Mouse (Mus musculus): ENCODE results near the gene 1500011B03Rik.
"Not testable (repeated sequence)": the region's sequence is repeated elsewhere in the genome, so short reads cannot be mapped to it uniquely, and the experiment has no call there.

1500011B03Rik gene

DNA sequence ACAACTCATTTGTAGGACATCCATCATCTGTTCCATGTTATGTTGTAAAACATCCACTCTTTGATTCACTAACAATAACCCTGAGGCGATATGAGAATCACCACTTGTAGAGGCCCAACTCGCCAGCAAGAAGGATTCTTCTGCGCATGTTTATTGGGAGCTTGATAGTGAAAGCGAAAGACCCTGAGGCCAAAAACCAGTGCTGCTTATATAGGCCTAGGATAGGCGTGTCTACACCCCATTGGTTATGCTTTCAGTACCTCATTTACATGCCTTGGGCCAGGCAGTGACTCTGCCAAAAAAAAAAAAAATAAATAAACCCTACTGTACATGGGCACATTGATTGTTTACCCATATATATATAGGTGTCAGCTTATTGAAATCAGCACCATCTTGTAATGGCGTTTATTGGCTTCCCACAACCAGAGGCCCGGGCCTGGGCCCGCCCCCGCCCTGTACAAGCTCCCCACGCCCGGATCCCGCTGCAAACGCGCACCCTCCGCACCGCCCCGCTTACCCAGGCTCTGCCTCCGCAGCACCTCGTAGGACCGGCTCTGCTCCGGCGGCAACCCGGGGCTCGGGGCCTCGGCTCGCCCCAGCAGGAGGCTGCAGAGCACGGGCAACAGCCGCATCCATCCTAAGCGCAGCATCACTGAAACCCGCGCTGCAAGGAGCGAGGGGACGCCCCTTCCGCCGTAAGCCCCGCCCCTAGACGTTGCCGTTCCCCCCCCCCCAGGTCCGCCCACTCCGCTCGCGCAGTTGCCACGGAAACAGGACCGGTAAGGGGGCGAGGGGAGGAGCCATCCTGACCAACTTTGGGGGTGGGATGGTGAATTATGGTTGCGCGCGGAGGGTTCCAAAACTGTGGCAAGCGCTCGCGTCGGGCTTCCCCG is at the start of gene 1500011B03Rik:
1500011B03Rik (minus strand) TSS at position 673 of the 893 bp plus-strand sequence.
- peak; percentile 84 for DNase-seq (ENCODE audit: low read depth, low spot score)

DNA sequence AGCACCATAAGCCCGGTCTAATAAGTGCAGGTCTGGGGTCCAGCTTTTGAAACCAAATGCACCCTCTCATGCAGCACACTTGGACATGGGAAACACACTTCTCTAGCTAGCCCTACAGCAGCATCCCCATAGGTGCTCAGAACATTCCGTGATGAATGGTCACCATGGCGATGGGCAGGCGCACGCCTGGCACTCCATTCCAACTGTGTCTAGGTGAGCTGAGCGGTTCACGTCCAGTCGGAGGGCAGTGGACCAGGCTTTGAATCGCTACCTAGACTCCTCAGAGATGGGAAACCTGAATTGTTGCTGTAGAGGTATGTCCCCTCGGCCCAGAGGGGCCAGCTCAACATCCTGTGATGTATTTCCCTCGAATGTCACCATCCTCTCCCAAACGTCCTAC is 42.0 kb upstream of the 1500011B03Rik start:
- no peak for DNase-seq (ENCODE audit: low read depth, low spot score)

DNA sequence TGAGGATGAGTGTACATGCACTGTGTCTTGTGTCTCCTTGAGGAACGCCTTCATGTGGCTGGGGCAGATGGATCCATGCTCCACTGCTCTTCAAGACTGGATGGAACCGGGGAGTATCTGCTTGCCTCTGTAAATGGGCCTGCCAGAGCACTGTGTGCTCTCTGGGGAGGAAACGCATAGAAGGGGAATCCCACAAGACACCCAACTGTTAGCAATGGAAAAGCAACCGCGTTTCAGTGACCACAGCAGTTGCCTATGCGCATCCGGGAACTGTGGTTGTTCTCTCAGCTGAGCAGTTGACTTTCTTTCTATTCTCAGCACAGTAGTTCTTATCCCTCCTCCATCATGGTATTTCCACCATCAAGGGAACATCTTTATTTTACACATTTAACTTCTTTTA is 41.5 kb upstream of the 1500011B03Rik start:
- DNase-seq (ENCODE audit: low read depth, low spot score), result peak; percentile 80

DNA sequence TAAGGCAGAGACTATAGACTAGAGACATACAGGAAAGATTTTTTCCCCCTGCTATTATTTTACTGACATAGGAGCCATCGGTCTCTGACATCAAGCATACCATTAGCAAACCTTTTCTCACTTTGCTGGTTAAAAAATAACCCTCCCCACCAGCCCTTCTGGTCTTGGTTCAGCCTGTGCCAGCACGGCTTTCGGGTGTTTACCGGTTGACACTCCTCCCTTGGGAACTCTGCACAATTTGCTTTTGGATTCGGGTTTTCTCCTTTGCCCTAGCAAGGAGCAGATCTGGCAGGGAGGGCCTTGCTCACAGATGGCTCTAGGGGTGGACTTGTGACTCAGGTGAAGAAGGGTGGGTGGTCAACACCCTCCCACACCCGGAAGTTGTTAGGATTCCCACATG is 38.5 kb upstream of the 1500011B03Rik start:
- DNase-seq (ENCODE audit: low read depth, low spot score), result no peak

DNA sequence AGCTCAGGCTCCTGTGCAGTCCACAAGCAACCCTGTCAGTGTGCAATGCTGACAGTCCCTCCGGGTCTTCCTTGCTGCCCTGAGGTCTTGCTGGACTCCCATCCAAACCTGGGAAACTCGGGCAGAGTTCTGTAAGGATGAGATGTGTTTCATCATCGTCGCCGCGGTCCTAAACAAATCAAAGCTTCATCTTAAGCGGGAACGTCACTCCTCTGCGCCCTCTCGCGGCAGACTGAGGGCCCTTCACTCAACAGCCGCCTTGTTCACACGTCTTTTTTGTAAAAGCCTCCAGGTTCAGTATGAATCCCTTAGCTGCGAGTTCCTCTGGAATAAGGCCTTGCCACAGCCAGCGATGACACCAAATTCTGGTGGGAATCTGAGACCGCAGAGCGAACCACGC is 36.0 kb upstream of the 1500011B03Rik start:
- peak; percentile 74 for DNase-seq (ENCODE audit: low read depth, low spot score)

DNA sequence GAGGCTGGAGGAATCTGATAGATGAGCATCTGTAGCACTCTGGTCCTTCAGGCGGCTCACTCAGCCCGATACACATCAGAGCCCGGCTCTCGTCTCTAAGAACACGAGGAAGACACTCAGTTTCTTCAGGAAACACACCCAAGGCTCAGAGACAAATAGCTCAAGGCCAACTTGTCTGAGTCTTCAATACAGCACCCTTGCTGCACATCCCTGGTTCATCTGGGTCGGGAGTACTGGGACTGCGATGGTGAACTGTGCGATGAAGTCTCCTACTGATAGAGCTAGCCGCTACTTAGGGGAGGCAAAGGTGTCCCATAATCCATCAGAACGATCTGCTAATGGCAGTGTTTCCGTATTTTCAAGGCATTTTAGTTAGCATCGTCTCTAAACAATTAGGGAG is 35.3 kb upstream of the 1500011B03Rik start, which contains the start of gene Gm9936:
Gm9936 (minus strand) TSS at position 101 of the 400 bp plus-strand sequence.
- DNase-seq (ENCODE audit: low read depth, low spot score), result no peak

DNA sequence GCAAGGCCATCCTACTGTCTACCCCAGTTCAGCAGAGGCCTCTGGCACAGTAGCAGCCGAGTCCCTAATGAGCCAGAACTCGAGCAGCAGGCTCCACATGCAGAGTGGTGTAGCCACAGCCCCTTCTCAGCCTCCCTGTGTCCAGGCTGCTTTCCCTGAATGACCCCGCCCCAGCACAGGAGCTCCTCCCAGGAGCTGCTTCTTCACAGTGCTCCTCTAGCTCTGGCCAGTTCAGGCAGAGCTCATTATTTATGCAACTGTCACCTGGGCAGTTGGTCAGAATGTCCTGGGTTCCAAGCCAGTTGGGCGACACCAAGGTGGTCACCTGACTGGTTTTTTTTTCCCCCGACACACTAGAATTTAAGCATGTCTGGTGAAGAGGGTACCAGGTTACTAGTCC is 30.1 kb upstream of the 1500011B03Rik start, which contains the start of gene 4930519G04Rik:
4930519G04Rik (plus strand) TSS at position 301 of the 400 bp plus-strand sequence.
- DNase-seq (ENCODE audit: low read depth, low spot score), result not testable (repeated sequence)

DNA sequence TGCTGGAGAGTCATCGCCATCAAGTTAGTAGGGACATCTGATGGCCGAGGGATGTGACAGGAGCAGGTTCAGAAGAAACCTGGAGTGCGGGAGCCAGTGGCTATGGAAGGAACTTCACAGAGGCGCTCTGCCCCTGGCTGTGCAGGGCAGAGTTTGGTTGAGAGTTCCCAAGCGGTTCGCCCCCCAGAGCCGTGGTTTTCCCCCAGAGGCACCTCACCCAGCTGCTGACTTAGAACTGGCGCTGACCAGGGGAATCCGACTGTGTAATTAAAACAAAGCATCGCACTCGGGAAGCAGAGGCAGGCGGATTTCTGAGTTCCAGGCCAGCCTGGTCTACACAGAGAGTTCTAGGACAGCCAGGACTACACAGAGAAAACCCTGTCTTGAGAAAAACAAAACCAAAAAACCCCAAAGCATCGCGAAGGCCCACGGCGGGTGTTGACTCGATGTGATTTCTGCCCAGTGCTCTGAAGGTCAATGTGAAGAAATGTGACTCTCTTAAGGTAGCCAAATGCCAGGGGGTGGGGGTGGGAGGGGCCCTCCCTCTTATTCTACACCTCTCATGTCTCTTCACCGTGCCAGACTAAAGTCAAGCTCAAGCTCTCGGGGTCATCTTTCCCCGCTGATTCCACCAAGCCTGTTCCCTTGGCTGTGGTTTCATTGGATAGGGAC is 28.4 kb upstream of the 1500011B03Rik start:
- no peak for DNase-seq (ENCODE audit: low read depth, low spot score)

DNA sequence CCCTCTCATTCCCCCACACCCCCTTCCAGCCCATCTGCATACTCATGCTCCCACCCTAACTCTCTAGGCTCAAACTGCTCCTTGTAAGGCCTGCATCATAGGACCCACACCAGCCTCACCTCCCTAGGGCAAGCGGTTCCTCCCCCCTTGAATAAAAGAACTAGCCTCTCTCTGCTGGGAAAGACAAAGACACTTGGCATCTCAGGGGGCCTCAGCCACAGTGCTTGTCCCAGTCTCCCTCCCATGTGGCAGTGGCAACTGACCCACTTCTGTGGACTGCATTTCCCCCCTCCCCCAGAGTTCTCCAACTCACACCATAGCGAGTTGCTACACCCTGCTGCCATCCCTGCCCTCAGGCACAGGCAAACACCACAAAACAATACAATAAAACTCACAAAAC is 21.1 kb upstream of the 1500011B03Rik start:
- not testable (repeated sequence) for DNase-seq (ENCODE audit: low read depth, low spot score)

DNA sequence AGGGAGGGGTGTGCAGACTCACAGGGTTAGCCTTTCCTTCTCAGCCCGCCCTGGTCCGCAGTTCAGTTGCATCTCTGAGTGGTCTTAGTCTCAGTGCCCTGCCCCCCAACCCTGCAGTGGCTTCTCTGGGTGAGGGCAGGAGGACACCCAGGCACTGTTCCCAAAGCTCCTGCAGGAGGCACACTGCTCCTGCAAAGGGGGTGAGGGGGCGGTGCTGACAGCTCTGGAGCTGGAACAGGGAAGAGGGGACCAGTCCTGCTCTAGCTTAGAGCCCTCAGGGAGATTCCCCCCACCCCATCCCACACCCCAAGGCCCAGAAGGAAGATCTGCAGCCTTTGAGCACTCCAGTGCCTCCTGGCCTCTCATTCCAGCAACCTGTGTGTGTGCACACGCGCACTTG is 19.4 kb upstream of the 1500011B03Rik start:
- no peak for DNase-seq (ENCODE audit: low read depth, low spot score)

DNA sequence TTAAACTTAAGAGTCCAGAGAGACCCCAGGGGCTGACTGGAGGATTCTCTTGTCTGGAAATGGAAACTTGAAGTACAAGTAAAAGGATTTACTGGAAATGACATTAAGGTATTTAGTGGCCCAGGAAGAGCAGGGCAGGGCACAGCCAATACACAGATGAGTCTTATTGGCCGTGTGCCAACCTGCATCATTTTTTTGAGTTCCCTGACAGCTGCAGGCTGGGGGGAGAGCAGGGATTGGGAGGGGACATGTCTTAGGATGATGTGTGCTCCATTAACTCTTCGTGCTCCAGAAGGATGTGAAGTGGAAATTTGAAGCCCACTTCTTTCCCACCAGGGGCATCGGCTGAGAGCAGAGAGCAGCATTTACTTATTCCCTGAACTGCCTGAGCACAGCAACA is 18.9 kb upstream of the 1500011B03Rik start:
- not testable (repeated sequence) for DNase-seq (ENCODE audit: low read depth, low spot score)

DNA sequence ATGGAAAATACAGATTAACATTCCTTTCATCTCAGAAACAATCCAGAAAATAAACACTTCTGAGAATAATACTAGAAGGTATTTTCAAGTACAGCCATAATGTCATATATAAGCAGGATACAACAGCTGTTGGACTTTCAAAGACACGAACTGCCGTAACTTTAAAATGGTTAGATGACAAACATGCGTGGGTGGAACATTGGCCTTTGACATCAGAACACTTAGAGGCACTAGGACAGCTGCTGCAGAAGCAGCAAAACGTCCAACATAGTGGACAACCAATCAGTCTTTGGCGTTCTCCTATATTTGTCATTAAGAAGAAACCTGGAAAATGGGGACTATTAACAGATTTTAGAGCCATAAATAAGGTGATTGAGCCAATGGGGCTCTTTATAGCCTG is 17.2 kb upstream of the 1500011B03Rik start:
- not testable (repeated sequence) for DNase-seq (ENCODE audit: low read depth, low spot score)

DNA sequence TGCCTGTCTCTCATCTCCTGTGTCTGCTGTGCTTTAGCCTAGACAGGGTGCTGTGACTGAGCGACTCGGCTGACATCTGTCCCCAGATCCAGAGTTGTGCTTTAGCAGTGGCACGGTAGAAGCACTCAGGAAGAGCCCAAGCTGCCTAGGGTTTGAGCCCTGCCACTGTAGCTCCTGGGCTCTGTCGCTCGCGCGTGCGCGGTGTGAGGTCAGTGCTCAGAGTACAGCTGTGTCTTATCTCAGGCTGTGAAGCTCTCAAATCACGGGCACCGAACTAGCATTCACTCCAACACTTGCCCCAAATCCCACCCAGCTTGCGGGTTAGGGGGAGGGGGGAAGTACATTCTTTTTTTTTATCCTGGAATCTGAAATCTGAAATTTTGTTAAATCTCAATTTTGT is 13.6 kb upstream of the 1500011B03Rik start:
- DNase-seq (ENCODE audit: low read depth, low spot score), result no peak

DNA sequence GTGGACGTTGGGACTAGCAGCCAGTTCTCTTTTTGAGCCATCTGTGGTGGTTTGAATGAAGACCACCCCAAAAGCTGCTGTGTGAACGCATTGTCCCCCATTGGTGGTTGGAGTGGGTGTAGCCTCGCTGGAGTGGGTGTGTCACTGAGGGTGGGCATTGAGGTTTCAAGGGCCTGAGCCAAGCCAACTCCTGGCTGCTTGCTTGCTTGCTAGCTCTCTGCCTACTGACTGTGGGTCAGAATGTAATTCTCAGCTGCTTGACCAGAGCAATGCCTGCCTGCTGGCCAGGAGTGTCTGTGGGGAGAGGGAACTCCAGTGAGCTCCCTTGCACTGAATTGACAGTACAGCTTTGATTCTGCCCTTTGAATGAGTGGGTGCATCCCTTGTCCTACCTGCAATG is 6.5 kb upstream of the 1500011B03Rik start:
- no peak for DNase-seq (ENCODE audit: low read depth, low spot score)

DNA sequence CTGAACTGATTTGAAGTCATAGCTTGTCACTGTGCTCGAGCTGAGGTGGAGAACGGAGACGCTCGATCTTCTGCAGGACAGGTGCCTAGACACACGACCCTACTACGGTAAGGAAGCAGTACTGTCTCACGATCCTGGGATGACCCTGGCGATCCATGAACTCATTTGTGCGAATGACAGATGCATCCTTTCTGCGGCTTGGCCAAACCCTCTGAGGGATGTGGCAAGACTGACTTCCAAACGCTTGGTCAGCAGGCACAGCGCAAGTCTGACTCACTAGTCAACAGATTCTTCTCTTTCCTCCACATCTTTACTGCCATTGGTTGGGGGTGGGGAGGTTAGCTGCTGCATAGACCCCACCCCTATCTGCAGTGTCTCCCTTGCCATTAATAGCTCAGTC is 4.2 kb upstream of the 1500011B03Rik start:
- DNase-seq (ENCODE audit: low read depth, low spot score), result no peak

DNA sequence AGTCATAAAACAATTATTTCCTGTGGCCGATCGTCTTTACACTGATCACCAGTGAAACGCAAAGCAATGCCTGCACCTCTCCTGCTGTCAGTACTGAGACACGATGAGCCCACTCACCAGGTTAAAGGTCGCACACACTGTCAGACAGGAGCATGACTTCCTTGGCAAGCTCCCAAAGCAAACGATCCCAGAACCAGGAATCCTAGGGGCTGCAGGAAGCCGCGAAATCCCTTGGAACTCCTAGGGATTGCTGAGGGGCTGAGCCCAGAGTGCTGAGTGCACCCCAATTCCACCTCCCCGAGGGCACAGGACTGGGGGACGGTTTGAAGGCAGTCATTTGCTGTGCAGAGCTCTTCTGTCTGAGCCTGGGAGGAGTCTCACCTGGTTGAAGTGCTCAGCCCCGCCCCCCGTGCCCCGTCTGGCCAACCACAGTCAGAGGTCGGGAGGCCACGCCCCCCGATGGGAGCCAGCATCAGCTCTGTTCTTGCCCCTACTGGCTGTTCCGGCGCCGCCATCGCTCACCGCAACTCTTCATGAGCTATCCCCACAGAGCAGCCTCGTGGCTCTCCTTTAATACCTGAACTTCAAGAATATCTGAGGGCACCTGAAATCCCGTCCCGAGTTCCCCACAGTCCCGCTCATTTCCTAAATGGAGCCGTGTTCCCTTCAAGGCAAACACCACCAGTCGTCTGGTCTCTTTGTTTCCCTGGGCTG is 2.9 kb upstream of the 1500011B03Rik start:
- peak; percentile 96 for DNase-seq (ENCODE audit: low read depth, low spot score)

DNA sequence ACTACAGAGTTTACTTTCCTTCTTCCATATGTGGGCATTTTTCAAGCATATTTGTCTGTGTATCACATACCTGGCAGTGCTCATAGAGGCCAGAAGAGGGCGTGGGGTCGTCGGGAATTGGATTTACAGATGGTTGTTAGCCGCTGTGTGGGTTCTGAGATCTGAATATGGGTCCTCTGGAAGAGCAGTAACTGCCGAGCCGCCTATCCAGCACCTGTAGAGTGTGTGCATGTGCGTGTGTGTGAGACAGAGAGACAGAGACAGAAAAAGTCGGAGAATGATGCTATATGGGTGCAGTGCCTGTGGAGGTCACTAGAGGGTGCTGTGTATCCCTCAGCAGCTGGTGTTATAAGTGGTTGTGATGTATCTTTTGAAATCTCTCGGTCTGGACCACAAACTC is 929 bp upstream of the 1500011B03Rik start:
- DNase-seq (ENCODE audit: low read depth, low spot score), result peak; percentile 82

DNA sequence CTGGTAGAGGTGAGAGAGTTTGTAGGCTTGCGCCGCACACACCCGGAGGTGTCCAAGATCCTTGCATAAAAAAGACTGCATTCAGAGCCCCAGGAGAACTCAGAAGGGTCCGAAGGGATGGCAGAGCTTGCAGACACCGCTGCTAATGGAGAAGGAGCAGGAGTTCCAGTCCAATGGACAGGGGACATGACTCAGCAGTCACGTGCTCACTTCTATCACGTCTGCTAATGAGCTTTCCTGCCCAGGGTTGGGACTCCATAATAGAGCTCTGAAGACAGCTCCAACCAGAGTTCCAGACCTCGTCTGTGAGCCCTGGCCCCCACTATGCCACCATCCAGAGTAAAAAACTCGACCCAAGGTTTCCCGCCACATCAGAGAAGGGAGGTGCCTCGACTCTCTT is 5.1 kb downstream of the 1500011B03Rik start:
- no peak for DNase-seq (ENCODE audit: low read depth, low spot score)

DNA sequence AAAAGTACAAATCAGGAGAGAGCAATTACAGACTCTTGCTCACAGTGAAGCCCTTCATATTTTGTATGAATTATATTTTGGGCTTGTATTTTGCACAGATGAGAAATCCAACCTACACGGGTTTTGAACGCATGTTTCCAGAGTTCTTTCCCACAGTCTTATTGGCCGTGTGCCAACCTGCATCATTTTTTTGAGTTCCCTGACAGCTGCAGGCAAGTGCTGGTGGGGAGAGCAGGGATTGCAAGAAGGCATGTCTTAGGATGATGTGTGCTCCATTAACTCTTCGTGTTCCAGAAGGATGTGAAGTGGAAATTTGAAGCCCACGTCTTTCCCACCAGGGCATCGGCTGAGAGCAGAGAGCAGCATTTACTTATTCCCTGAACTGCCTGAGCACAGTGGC is 6.7 kb downstream of the 1500011B03Rik start:
- DNase-seq (ENCODE audit: low read depth, low spot score), result no peak

DNA sequence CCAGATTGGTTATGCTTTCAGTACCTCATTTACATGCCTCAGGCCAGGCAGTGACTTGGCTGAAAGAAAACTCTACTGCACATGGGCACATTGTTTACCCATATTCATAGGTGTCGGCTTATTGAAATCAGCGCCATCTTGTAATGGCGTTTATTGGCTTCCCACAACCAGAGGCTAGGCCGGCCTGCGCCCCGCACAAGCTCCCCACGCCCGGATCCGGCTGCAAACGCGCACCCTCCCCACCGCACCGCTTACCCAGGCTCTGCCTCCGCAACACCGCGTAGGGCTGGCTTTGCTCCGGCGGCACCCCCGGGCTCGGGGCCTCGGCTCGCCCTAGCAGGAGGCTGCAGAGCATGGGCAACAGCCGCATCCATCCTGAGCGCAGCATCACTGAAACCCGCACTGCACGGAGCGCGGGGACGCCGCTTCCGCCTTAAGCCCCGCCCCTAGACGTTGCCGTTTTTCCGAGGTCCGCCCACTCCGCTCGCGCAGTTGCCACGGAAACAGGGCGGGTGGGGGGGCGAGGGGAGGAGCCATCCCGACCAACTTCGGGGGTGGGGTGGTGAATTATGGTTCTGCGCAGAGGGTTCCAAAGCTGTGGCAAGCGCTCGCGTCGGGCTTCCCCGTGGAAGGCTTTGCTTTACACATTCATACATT is 9.6 kb downstream of the 1500011B03Rik start:
- DNase-seq (ENCODE audit: low read depth, low spot score), result peak; percentile 88

DNA sequence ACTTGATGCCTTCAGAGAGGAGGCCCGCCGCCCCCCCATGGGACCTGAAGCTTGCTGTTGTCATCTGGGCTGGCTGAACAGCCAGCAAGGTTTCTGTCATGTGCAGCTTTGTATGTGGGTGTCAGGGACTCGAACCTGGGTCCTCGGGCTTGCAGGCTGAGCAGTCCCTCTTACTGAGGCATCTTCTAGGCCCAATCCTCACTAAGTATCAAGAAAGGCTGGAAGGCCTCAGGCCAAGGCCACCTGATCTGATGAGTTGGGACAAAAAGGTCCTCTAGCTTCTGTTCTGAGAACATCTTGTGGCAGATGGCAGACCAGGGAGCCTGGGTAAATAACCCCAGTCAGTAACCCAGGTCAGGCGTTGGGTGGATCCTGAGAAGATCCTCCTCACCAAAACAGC is 13.4 kb downstream of the 1500011B03Rik start:
- DNase-seq (ENCODE audit: low read depth, low spot score), result no peak

Measured in CD4-positive helper T cell, adult 2 months (primary cell).